ENCODE assay signal across 8 mouse cellular contexts in the genomic region with DNA sequence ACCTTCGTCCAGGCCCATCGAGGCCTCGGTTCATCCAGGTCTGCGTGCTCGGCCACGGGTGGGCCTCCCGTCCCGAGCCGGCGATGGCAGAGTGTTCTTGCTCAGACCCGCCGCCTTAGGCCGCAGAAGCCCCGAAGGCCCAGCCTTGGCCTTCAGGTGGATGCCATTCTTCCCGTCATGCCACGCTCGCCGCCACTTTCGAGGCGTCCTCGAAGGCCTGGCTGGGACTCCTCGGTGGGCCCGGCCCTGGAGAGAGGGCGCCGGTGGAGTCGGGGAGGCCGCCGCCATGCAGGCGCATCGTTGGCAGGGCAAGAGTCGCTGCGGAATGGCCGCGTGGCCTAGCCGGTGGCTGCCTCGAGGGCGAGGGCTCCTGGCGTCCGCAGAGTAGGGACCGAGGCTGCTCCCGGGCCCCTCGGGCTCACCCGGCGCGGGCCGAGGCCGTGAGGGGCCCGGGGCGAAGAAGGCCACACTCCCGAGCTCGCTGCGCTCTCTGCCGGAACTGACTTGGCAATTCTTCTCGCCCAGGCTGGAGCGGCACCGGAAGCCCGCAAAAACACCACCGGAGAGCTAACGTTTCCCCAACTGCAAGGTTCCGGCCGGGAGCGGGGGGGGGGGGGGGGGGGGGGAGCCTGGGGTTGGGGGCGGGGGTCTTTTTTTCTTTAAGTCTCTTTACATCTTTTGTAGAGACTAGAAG. TPM values are rescaled to one million over a fixed set of nuclear protein-coding genes. Genes with fewer than 3 reads are reported as not detected.
A peak's percentile ranks its signal among the peaks of the same experiment; 100 is the strongest.
DNase-seq lines count a peak whose midpoint lies in the region; ATAC-seq lines count a peak whose summit lies in the region.
"Not testable (repeated sequence)": the region's sequence is repeated elsewhere in the genome, so short reads cannot be mapped to it uniquely, and the experiment has no call there.

No protein-coding gene starts in this region.

- peak overlapping the region; percentile 51; the same call in 1 of the 2 replicates for H3K27ac ChIP-seq in intestine, embryonic 16.5 days (ENCODE audit: low read length)
- H3K27ac ChIP-seq in midbrain, embryonic 11.5 days (ENCODE audit: low read depth, low read length) = not testable (repeated sequence)

- H3K4me2 ChIP-seq in intestine, embryonic 16.5 days (ENCODE audit: low read depth, low read length) = not testable (repeated sequence)
- peak overlapping the region; percentile 30 for H3K4me2 ChIP-seq in midbrain, embryonic 11.5 days

- not testable (repeated sequence) for H3K9me3 ChIP-seq in intestine, embryonic 16.5 days (ENCODE audit: control insufficient read depth, low read length); midbrain, embryonic 11.5 days (ENCODE audit: control insufficient read depth, low read length)

- H3K4me1 ChIP-seq in intestine, embryonic 16.5 days (ENCODE audit: control insufficient read depth, insufficient read depth, low read length); midbrain, embryonic 11.5 days (ENCODE audit: control insufficient read depth, insufficient read depth, low read length): not testable (repeated sequence)

- H3K36me3 ChIP-seq in intestine, embryonic 16.5 days (ENCODE audit: control insufficient read depth, insufficient read depth, low read length); midbrain, embryonic 11.5 days (ENCODE audit: control insufficient read depth, insufficient read depth, low read length): not testable (repeated sequence)

- ATAC-seq in intestine, embryonic 16.5 days = peak; percentile 93
- ATAC-seq in midbrain, embryonic 11.5 days (ENCODE audit: low FRiP score) = peak; percentile 93

- H3K4me3 ChIP-seq in intestine, embryonic 16.5 days (ENCODE audit: low read length) = peak overlapping the region; percentile 41
- peak overlapping the region; percentile 36 for H3K4me3 ChIP-seq in midbrain, embryonic 11.5 days (ENCODE audit: low read depth, low read length)

- intact Hi-C loops in gastrocnemius, postnatal 36 days (cut with DNase I); left cerebral cortex, postnatal 4 days (cut with DNase I): not testable (repeated sequence)

- peak; percentile 87 for DNase-seq in adipocyte (ENCODE audit: low spot score)
- peak; percentile 83 for DNase-seq in embryo, embryonic 10 days (ENCODE audit: low spot score)
- DNase-seq in gastrocnemius, postnatal 36 days = peak; percentile 64 to 71
- peak; percentile 82 for DNase-seq in left cerebral cortex, postnatal 4 days
- peak; percentile 91 for DNase-seq in midbrain, embryonic 11.5 days (ENCODE audit: low spot score, missing footprints)
- DNase-seq in right cerebral cortex, postnatal 4 days = peak; percentile 72
- DNase-seq in yolk sac, embryonic 10.5 days (ENCODE audit: low spot score) = peak; percentile 80

- WGBS in intestine, embryonic 16.5 days = 0% methylated on average over 5 of the region's 63 CpGs
- WGBS in midbrain, embryonic 11.5 days = 0% methylated on average over 1 of the region's 63 CpGs

- not testable (repeated sequence) for H3K9ac ChIP-seq in intestine, embryonic 16.5 days (ENCODE audit: low read depth, low read length)
- peak overlapping the region; percentile 53; the same call in 1 of the 2 replicates for H3K9ac ChIP-seq in midbrain, embryonic 11.5 days (ENCODE audit: low read length)

- H3K27me3 ChIP-seq in intestine, embryonic 16.5 days (replicated peaks; ENCODE audit: control insufficient read depth, insufficient read depth, low read length); midbrain, embryonic 11.5 days (ENCODE audit: control insufficient read depth, insufficient read depth, low read length): not testable (repeated sequence)

RNA-seq across cellular contexts. Expression of gene Epb41l1, which starts 28.1 kb away (rescaled TPM):
- total RNA-seq in gastrocnemius, postnatal 36 days (2021) = 1 to 10 TPM; 4.3 to 4.9 TPM
- polyA plus RNA-seq in intestine, embryonic 16.5 days (2015; fragmentation: Nextera tagmentation; extraction: Ambion mirVana) = 1.7 and 2.0 TPM in 2 replicates
- total RNA-seq in left cerebral cortex, postnatal 4 days (2021) = 100 to 1,000 TPM; 229 to 236 TPM
- polyA plus RNA-seq in midbrain, embryonic 11.5 days (2014; fragmentation: Nextera tagmentation; extraction: Ambion mirVana) = 3.1 and 3.9 TPM in 2 replicates

Comparison
In these comparisons a context has a peak if more than half of its experiments do, and no peak if none do; other contexts are left out.
1. RNA of gene Epb41l1, which starts 28.1 kb away (total RNA-seq): 229 to 236 TPM in left cerebral cortex, postnatal 4 days; 4.3 to 4.9 TPM in gastrocnemius, postnatal 36 days; every median in the first group is over 10 times any median in the second.
2. Peak in every context shown above with its lines, with median percentiles within 50 percentile points of each other: DNase-seq.